Mouse (Mus musculus) megakaryocyte progenitor cell, adult 5-6 weeks (primary cell): ENCODE results near the gene Ybx2. TPM values are rescaled to one million over a fixed set of nuclear protein-coding genes. Genes with fewer than 3 reads are reported as not detected.
"Not testable (repeated sequence)": the region's sequence is repeated elsewhere in the genome, so short reads cannot be mapped to it uniquely, and the experiment has no call there.

Experiments used
- ATAC-seq: replicated peaks from 2 replicates; pipeline ENCODE4 v1.8.0; 2016; ENCODE audit warnings: mild to moderate bottlenecking, moderate TSS enrichment, inconsistent platforms; ENCODE audit not compliant: poor library complexity
- total RNA-seq, 2 experiments: library from RNA; stranded (forward) in 1 of 2; stranded (reverse) in 1 of 2; fragments of 157-497, 149-512 nt in 1 of 2; fragments of 200-1000 nt in 1 of 2; gene quantifications; 2 replicates each; pipeline versions ENCODE4 v1.2.3 to v1.2.4; 2015 to 2017

The Ybx2 gene
- total RNA-seq, 2 experiments from 2014 or later: not detected

GRCm38 (mm10) chr11:69914372-69914764 is 21.2 kb upstream of the Ybx2 start:
- ATAC-seq: peak; percentile 30

DNA sequence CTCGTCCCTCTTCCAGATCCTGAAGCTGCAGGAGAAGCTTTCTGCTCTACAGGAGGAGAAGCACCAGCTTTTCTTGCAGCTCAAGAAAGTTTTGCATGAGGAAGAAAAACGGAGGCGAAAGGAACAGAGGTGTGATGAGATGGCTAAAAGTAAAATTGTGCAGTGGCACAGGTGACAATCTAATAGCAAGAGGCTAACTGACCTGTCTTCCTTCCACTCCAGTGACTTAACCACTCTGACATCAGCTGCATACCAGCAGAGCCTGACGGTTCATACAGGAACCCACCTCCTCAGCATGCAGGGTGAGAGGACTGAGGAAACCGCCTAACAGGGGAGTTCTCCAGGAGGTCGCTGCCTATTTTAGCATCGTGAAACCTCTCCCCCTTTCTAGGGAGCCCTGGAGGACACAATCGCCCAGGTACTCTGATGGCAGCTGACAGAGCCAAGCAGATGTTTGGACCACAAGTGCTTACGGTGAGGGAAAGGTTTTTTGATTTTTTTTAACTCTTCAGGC is 20.6 kb upstream of the Ybx2 start:
- ATAC-seq: no peak

GRCm38 (mm10) chr11:69915667-69916627 is 19.6 kb upstream of the Ybx2 start:
- ATAC-seq: peak; percentile 35

DNA sequence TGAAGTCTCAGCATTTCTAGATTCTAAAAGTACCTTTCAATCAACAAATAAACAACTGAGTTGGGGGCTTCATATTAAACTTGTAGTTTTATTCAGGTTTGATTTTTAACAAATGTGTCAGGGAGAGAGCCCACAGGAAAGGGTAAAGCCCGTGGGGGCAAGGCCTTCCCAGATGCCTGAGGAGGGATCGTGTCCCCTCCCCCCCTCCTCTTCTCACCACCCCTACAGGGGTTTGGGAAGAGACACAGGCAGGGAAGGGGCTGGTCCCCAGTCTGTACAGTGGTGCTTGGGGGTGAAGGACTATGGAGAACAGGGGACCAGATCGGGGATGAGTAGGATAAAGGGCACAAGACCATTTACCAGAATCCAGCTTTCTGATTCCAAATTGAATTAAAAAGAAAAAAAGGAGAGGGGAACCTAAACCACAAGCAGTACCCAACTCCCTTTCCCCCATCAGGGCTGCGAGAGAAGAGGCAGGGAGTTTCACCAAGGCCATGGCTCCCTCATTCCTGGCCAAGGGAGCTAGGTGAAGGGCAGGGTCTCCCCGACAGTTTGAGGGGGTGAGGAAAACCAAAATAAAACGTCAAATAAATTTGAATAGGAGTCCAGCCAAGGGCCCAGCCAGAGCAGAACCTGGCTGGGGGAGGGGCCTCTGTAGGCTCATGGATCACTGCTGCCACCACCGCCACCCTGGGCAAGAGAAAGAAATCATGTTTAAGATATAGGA is 18.8 kb upstream of the Ybx2 start:
- not testable (repeated sequence) for ATAC-seq

- ATAC-seq: no peak
Measured at GRCm38 (mm10) chr11:69917379-69917948, 18.1 kb upstream of the Ybx2 start.

DNA sequence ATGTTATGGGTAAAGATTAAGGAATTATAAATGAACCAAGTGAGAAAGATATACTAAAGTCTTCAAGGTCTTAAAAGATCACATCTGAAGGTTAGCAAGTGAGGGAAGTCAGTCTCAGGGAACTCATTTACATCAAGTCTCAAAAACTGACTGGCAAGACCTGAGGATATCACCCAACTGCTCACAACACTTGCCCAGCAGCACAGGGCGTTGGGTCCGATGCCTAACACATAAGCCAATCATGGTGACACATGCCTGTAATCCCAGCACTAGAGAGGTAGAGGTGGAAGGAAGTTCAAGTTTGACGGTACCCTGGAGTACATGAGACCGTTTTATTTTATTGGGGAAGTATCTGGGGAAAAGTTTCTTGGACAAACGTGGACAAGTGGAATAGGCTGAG is 17.5 kb upstream of the Ybx2 start:
- no peak for ATAC-seq

DNA sequence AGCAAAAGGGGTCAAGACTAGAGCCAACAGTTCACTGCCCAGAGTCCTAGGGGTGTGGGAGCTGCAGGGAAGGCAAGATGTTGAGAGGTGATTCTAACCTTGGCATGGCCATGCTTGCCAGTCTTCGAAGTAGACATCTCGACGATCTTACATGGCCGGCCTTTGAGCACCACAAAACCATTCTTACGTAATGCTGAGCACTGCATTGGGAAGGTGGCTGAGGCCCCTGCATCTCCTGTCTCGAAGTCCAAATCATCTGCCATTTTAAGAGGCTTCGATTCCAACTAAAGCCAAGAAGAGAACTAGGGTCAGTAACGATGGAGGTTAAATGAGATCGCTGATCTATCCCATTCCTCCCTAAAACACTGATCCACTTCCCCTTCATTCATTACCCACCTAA is 16.5 kb upstream of the Ybx2 start:
- ATAC-seq: no peak

GRCm38 (mm10) chr11:69919661-69920265 is 15.8 kb upstream of the Ybx2 start:
- peak; percentile 42 for ATAC-seq

DNA sequence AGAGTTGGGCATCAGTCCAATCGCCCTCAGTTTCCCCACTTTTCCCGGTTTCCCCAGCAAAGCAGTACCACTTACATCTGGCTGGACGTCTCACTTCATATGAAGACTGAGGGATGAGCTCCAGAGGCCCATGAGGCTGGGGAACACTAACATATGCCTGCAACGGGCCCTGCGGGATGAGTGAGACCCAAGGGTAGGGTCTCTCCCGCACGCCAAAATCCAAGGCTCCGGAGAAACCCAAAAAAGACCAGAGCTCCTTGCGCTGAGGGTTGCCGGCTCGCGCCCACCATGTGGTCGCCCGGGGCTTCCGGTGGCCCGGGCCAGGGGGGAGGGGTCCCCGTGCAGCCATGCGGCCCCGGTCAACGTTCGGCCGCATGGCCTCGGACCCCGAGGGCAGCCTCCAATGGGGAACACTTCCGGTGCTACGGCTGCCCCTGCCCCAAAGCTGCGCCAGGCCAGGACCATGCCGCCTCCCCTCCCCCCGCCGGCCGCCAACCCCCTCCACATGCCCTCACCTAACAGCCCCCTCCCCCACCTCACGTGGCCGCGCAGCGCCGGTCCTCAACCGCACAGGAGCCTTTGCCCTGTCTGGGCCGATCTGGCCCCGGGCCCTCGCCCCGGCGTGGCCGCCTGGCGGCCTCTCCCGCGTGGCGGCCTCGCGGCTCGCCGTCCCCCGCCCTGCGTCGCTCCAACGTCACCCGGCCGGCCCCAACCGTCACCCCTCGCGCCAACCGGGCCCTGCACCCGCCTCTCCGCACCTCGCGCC is 15.1 kb upstream of the Ybx2 start:
- no peak for ATAC-seq

DNA sequence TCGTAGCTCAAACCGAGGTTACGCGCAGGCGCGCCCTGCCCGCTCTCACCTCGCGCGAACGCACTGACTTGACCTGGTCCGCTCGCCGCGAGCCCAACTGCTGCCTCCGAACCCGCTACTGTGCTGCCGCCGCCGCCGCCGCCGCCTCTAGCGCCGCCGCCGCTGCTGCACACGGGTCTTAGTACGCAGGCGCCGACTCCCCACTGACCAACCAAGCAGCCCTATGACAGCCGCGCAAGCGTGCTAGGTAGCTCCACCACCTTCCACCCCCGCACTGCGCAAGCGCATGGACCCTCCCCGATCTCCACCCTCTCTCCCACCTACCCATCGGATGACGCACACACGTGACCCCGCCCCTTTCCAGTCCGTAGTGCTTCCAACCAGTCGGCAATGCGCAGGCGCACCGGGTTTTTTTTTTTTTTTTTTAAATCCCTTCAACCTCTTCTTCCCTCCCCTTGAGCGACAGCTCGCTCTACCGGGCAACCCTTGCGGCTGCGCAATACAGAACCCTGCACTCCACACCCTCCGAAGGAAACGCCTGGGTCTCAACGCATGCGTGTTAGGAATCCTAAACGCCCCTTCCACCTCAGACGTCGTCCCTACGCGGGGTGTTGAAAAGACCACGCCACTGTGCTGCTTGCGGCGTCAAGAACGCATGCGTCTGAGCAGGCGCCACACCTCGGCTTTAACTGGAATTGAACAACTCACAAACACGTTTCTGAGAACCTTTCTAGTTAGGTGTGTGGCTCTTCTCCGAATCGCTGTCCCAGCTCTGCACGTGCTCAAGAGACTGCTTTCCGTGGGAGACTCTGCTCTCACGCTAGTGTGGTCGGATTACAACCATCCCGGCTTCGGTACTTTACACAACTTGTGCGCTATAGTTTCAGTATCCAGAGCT is 14.2 kb upstream of the Ybx2 start, which contains the start of gene Eif5a:
Eif5a (minus strand) TSS at position 845 of the 898 bp plus-strand sequence.
- ATAC-seq: peak; percentile 73

DNA sequence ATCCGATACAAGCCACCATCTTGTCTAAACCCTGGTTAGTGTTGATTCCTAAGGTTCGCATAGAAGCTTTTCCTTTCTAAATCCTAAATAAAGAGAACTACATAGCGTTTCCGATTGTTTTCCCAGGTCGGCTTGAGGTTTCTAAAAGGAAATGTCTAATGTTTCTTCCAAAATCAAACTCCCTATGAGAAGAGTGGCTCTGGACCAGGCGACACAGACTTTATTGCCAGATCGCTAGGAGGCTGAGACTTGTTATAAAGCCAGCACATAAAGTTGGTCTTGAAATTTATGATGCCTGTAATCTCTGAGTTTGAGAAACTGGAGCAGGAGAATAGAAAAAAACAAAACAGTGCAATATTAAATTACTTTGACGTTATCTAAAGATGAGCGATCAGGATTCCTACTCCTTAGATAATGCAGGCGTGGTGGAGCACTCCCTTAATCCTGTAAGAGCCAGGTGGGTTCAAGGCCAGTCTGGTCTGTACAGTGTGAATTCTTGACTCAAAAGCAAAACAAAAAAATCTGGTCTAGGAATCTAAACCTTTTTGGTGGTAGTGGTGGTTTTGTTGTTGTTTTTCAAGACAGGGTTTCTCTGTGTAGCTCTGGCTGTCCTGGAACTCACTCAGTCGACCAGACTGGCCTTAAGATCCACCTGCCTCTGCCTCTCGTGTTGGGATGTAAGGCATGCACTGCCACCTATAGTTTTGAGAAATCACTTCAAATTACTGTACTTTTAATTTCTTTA is 13.4 kb upstream of the Ybx2 start:
- no peak for ATAC-seq

GRCm38 (mm10) chr11:69922796-69923195 is 12.8 kb upstream of the Ybx2 start:
- ATAC-seq: no peak

DNA sequence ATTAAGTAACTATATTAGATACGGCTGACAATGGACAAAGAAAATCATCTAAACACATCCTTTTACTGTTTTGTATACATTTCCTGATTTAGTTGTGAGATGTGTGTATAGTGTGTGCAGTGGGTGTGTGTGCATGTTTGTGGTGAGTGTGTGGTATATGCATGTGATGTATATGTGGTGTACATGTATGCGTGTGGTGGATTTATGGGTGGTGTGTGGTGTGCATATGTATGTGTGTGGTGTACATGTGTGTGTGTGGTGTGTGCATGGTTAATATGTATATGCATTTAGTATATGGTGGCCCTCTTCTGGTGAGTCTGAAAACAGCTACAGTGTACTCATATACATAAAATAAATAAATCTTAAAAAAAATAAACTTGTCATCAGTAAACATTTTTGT is 8.1 kb upstream of the Ybx2 start:
- no peak for ATAC-seq

GRCm38 (mm10) chr11:69929712-69930111 is 5.9 kb upstream of the Ybx2 start:
- no peak for ATAC-seq

DNA sequence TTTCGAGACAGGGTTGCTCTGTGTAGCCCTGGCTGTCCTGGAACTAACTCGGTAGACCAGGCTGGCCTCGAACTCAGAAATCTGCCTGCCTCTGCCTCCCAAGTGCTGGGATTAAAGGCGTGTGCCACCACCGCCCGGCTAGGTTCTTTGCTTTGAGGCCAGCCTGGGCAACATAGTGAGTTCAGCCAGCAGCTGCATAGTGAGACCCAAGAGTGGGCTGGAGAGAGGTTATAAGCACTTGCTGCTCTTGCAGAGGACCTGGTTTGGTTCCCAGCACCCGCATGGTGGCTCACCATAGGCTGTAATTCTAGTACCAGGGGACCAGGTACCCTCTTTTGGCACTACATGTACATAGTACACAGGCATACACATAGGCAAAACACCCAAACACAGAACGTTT is 5.4 kb upstream of the Ybx2 start:
- not testable (repeated sequence) for ATAC-seq

GRCm38 (mm10) chr11:69930967-69931537 is 4.5 kb upstream of the Ybx2 start:
- ATAC-seq: peak; percentile 85

DNA sequence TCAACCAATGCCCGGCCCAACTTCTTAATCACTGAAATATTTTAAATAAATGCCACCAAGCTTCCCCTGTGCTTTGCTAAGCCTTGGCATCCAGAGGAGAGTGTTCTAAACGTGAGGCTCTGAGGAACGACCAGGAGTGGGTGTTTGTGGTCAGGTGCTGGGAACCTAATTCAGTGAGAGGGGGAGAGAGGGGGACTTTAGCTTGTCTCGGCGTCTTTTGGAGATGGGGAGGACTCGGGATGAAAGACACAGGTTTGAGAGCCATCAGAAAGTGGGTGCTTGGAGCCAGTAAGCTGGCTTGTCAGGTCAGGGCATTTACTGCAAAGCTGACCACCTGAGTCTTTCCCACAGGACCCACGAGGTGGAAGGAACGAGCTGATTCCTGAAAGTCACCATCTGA is 3.8 kb upstream of the Ybx2 start:
- ATAC-seq: no peak

DNA sequence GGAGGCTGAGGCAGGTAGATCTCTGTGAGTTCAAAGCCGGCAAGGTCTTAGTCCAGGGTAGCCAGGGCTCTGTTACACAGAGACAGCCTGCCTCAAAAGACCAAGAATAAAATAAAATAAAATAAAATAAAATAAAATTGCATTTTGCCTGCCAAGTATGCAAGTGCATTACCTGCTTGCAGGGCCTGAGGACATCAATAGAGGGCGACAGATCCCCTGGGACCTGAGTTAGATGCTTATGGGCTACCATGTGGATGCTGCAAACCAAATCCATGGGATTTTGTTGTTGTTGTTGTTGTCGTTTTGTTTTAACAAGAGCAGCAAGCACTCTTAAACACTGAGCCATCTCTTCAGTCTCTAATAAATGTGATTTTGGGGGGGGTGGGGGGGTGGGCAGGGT is 3.3 kb upstream of the Ybx2 start:
- ATAC-seq: no peak
